Mouse (Mus musculus) testis, adult 2 months (tissue): ENCODE data around the gene Mmrn1. TPM values are rescaled to one million over a fixed set of nuclear protein-coding genes. Genes with fewer than 3 reads are reported as not detected.

ENCODE experiments used
- H3K27ac ChIP-seq: fragments of 200-500 bp; 2 replicates; pipeline ENCODE4 v1.5.1; 2012; ENCODE audit warnings: low read depth, low read length; ENCODE audit not compliant: control insufficient read depth, insufficient read depth
- H3K27me3 ChIP-seq: fragments of 200-500 bp; 2 replicates; pipeline ENCODE4 v1.6.1; 2012; ENCODE audit warnings: mild to moderate bottlenecking, low read length, moderate library complexity; ENCODE audit not compliant: control insufficient read depth, insufficient read depth
- H3K36me3 ChIP-seq: fragments of 200-500 bp; 2 replicates; pipeline ENCODE4 v1.6.1; 2012; ENCODE audit warnings: mild to moderate bottlenecking, low read length; ENCODE audit not compliant: control insufficient read depth, insufficient read depth
- H3K4me1 ChIP-seq: fragments of 200-500 bp; 2 replicates; pipeline ENCODE4 v1.6.1; 2012; ENCODE audit warnings: low read length; ENCODE audit not compliant: control insufficient read depth, insufficient read depth
- H3K4me3 ChIP-seq: fragments of 200-500 bp; 2 replicates; pipeline ENCODE4 v1.5.1; 2012; ENCODE audit warnings: low read depth, mild to moderate bottlenecking, low read length, moderate library complexity, mixed read lengths; ENCODE audit not compliant: control insufficient read depth
- CTCF ChIP-seq: fragments of 200-500 bp; IDR thresholded peaks from 2 replicates; pipeline ENCODE4 v1.5.1; 2012; ENCODE audit warnings: low read depth, mild to moderate bottlenecking, inconsistent platforms, low read length, moderate library complexity; ENCODE audit not compliant: control insufficient read depth, insufficient read depth, insufficient replicate concordance
- POLR2A ChIP-seq: fragments of 200-500 bp; IDR thresholded peaks from 2 replicates; pipeline ENCODE4 v1.6.1; 2012; ENCODE audit warnings: low read depth, mild to moderate bottlenecking, inconsistent platforms, low read length, moderate library complexity; ENCODE audit not compliant: control insufficient read depth
- polyA plus RNA-seq: library from polyadenylated mRNA; depleted of rRNA; stranded (reverse); fragments of >200 nt; gene quantifications from 2 replicates; pipeline ENCODE4 v1.2.3, GENCODE M21; 2012; rRNA removed

Gene Mmrn1
- polyA plus RNA-seq, 1 experiment, result 0.14 TPM

DNA sequence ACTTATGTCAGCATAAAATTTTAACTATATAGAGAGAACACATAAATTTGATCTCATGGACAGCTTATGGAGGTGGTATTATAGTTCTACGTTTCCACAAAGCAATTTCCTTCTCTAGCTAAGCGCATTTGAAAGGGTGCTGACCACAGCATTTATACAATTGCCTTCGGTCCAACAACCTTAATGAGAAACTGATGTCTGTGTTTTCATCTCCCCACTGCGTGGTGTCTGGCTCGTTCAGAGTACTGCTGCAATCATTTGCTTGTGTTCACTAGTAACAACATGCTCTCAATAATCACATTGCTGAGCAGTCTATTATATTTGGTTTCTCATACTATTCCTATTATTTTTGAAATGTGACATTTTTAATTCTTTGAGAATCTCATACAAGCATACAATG lies 89.0 kb downstream of the Mmrn1 start:
- H3K27ac ChIP-seq, result no peak overlapping the region
- no peaks in the 10 kb centered on the region for H3K27me3 ChIP-seq
- H3K4me1 ChIP-seq, result no peaks in the 10 kb centered on the region
- no peaks in the 10 kb centered on the region for H3K36me3 ChIP-seq
- no peak overlapping the region for H3K4me3 ChIP-seq
- TF ChIP-seq POLR2A (no peak), CTCF (no peak)

DNA sequence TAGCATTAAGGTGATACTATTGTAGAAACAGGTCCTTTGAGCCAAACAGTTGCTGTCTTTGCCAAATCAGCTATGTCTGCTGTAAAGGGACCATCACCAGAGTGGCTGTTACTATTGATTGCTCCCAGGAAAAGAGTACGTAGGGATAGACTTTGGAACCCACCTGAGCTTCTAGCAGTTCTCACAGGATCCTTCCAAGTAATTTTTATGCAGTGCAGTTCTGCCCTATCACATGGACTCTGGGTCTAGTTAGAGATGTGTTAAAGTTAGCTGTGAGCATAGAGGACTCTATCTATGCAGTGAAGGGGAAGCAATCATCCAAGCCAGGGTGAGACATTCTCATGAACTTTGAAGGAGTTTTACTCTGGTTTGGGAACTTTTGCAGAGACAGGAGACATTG lies 94.9 kb downstream of the Mmrn1 start:
- Histone ChIP-seq H3K27ac (no peak overlapping the region), H3K4me3 (no peak overlapping the region), H3K27me3 (no peaks in the 10 kb centered on the region), H3K36me3 (no peaks in the 10 kb centered on the region), H3K4me1 (no peaks in the 10 kb centered on the region)
- TF ChIP-seq POLR2A (no peak), CTCF (no peak)

DNA sequence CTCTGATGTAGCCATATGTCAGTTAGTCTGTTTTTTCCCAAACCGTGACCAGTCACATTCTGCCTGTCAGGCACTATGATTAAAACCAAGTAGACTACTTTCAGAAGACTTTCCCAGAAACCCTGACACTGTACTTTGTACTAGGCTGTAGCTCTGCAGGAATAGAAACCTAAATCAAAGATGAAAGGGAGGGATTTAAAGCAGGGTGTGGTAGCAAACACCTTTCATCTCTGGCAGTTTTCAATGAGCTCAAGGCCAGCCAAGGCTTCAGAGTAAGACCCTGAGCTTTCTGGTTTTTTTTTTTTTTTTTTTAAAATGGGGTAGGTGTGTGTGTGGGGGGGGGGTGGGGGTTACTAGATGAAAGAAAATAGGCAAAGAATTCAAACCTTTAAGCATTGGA lies 96.2 kb downstream of the Mmrn1 start:
- TF ChIP-seq CTCF (no peak), POLR2A (no peak)

DNA sequence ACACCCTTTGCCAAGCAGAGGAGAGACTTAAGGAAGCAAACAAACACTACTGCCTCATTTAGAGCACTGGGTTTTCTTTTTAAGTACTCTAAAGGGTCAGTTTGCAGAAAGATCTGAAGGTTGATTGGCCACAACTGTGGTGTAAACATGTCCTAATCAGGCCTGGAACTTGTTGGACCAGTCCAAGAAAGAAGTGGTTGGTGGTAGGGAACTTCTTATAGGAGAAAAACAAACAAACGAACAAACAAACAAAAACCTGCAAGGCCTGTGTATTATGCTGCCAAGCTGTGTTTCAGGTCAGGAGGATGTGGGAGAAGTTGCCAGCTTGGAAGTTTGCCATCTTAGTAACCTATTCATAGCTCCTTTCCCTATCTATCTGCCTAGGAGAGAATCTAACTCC lies 108.5 kb downstream of the Mmrn1 start:
- Histone ChIP-seq H3K4me1 (no peaks in the 10 kb centered on the region), H3K36me3 (no peaks in the 10 kb centered on the region), H3K4me3 (no peak overlapping the region), H3K27ac (no peak overlapping the region), H3K27me3 (no peaks in the 10 kb centered on the region)
- TF ChIP-seq CTCF (no peak), POLR2A (no peak)

More for the DNA sequence above, 96.2 kb downstream of the Mmrn1 start:
- no peaks in the 10 kb centered on the region for H3K36me3 ChIP-seq
- no peak overlapping the region for H3K4me3 ChIP-seq
- H3K27ac ChIP-seq, result no peak overlapping the region
- H3K27me3 ChIP-seq, result no peaks in the 10 kb centered on the region
- H3K4me1 ChIP-seq, result no peaks in the 10 kb centered on the region

Other genes starting within 250 kb of the Mmrn1 start
- gene Snca, start 95.1 kb upstream of the Mmrn1 start, polyA plus RNA-seq, result 0.12 and 0.17 TPM in 2 replicates